Mouse (Mus musculus): ENCODE data around the gene Slc12a3. TPM values are rescaled to one million over a fixed set of nuclear protein-coding genes. Genes with fewer than 3 reads are reported as not detected.

Slc12a3 gene
- total RNA-seq (2015; ENCODE audit: low replicate concordance) (2.5 TPM in 1 of 2 replicates, not detected in the other), total RNA-seq (2017; ENCODE audit: low replicate concordance) (0.34 TPM in 1 of 2 replicates, not detected in the other)

GRCm38 (mm10) chr8:94328932-94329728 lies at the start of gene Slc12a3:
Gene Slc12a3, plus strand, starts transcription at chr8:94329201.
- ATAC-seq (replicated peaks; ENCODE audit: low FRiP score, poor library complexity, severe bottlenecking) = no peak

DNA sequence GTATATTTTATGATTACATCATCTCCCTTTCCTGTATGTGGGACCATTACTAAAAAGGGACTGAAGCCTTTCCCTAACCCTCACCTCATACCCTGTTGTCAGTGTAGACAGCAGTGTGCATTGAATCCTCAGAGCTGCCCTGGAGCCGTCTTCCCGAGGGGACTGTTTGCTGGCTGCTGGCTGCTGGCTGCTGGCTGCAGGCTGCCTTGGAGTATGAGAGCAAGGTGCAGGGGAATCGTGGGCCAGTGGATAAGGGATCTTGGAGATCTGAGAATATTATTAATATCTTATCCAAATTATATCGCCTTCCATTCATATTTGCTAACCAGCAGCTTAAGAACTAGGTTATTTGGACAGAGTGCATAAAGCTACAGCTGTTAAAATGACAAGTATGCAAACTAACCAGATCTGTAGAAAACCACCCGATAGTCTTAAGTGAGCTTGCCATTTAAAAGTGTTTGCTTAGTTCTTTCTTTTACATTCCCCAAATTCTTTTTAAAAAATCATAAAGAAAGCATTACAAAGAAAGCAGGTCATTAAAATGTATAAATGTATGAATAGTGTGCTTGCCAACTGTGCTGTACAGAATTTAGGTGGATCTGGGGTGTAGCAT lies 48.9 kb upstream of the Slc12a3 start:
- no peak for ATAC-seq (replicated peaks; ENCODE audit: low FRiP score, poor library complexity, severe bottlenecking)

GRCm38 (mm10) chr8:94282453-94282985 lies 46.5 kb upstream of the Slc12a3 start:
- no peak for ATAC-seq (replicated peaks; ENCODE audit: low FRiP score, poor library complexity, severe bottlenecking)

GRCm38 (mm10) chr8:94284204-94284603 lies 44.8 kb upstream of the Slc12a3 start:
- no peak for ATAC-seq (replicated peaks; ENCODE audit: low FRiP score, poor library complexity, severe bottlenecking)

- peak; percentile 97 for ATAC-seq (replicated peaks; ENCODE audit: low FRiP score, poor library complexity, severe bottlenecking)
Observed at GRCm38 (mm10) chr8:94290606-94291005, 38.4 kb upstream of the Slc12a3 start.

DNA sequence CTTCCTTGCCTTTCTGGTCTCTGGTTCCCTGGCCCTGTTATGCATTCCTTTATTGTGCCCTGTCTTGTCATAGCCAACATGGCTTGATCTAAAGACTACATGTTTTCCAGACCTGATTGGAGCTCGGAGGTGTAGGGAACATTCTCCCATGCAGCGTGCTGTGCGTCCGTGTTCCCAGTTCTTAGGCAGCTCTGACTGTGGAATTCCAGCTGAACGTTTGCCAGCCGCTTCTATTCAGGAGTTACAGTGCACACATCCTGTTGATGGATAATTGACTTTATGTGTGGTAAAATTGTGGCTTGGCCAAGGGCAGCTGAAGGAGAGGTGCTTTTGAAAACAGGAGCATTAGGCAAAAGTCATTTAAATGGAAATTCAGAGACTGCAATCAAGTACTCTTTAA lies 36.9 kb upstream of the Slc12a3 start:
- no peak for ATAC-seq (replicated peaks; ENCODE audit: low FRiP score, poor library complexity, severe bottlenecking)

GRCm38 (mm10) chr8:94292626-94293025 lies 36.4 kb upstream of the Slc12a3 start:
- no peak for ATAC-seq (replicated peaks; ENCODE audit: low FRiP score, poor library complexity, severe bottlenecking)

GRCm38 (mm10) chr8:94295687-94296086 lies 33.3 kb upstream of the Slc12a3 start:
- no peak for ATAC-seq (replicated peaks; ENCODE audit: low FRiP score, poor library complexity, severe bottlenecking)

DNA sequence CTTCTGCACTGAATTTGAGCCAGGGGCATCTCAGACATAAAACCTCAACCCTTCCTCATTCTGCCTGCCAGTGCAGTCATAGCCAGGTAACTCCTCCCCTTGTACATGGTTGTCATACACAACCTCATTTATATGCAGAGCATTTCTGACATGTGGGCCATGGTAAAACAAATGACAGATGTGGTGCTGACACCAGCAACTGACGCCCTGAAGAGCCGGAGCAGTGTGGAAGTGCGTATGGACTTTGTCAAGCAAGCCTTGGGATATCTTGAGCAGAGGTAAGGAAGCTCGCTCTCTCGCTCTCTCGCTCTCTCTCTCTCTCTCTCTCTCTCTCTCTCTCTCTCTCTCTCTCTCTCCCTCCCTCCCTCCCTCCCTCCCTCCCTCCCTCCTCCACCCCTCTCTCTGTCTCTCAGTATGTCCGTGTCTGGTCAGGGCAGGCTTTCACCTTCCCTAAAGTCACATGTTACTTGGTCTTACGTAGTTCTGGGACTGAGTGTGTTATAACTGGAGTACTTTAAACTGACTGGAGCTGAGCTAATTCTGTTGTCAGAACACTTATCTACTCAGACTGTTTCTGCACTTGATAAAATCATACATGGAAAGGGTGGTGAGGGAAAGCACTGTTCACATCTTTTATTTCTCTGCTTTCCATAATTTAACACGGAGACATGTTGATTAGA lies 32.5 kb upstream of the Slc12a3 start:
- ATAC-seq (replicated peaks; ENCODE audit: low FRiP score, poor library complexity, severe bottlenecking) = no peak

GRCm38 (mm10) chr8:94297101-94297500 lies 31.9 kb upstream of the Slc12a3 start:
- no peak for ATAC-seq (replicated peaks; ENCODE audit: low FRiP score, poor library complexity, severe bottlenecking)

GRCm38 (mm10) chr8:94300809-94301208 lies 28.2 kb upstream of the Slc12a3 start:
- no peak for ATAC-seq (replicated peaks; ENCODE audit: low FRiP score, poor library complexity, severe bottlenecking)

GRCm38 (mm10) chr8:94304412-94304811 lies 24.6 kb upstream of the Slc12a3 start:
- no peak for ATAC-seq (replicated peaks; ENCODE audit: low FRiP score, poor library complexity, severe bottlenecking)

DNA sequence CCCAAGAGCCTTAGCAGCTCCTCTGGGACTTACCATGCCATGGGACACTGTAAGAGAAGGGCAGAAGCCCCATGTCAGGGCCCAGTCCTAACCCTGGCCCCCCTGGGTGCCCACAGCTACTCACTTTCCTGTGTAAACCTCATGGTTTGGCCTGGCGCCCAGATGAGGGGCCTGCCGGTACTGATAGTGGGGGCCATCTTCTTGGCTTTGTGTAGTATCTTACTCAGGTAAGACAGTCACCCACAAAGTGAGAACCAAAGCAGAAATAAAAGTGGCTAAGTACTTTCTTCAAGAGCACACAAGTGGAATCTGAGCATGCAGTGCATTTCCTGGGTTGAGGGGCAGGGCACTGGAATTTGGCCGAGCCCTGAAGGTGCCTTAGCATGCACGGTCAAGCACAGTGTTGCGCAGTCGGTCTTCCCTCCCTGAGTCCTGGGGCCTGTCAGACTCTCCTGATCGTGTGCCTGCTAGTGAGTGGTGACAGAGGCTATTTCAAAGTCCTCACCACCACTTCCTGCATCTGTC lies 21.9 kb upstream of the Slc12a3 start:
- ATAC-seq (replicated peaks; ENCODE audit: low FRiP score, poor library complexity, severe bottlenecking) = peak; percentile 59

DNA sequence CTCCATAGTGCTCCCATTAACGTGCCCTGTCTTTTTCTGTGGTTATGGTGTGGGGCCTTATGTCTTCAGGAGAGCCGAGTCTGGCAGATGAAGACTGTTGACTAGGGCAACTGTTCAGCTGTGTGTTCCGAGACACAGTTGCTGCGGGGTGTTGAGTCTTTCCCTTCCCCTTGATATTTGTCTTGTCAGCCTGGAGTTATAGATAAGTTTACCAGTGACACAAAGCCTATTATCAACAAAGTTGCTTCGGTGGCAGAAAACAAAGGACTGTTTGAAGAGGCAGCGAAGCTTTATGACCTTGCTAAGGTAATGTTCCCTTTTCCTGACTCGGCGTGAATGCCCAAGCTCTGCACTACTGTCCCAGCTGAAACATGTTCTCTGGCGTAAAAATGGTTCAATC lies 21.3 kb upstream of the Slc12a3 start:
- ATAC-seq (replicated peaks; ENCODE audit: low FRiP score, poor library complexity, severe bottlenecking) = 0 out of 2 replicates have a peak, but pooled peaks have one; percentile 9

GRCm38 (mm10) chr8:94314069-94314468 lies 14.9 kb upstream of the Slc12a3 start:
- no peak for ATAC-seq (replicated peaks; ENCODE audit: low FRiP score, poor library complexity, severe bottlenecking)

GRCm38 (mm10) chr8:94317249-94317648 lies 11.8 kb upstream of the Slc12a3 start:
- ATAC-seq (replicated peaks; ENCODE audit: low FRiP score, poor library complexity, severe bottlenecking) = no peak

- ATAC-seq (replicated peaks; ENCODE audit: low FRiP score, poor library complexity, severe bottlenecking) = no peak
Observed at GRCm38 (mm10) chr8:94317691-94318090, 11.3 kb upstream of the Slc12a3 start.

DNA sequence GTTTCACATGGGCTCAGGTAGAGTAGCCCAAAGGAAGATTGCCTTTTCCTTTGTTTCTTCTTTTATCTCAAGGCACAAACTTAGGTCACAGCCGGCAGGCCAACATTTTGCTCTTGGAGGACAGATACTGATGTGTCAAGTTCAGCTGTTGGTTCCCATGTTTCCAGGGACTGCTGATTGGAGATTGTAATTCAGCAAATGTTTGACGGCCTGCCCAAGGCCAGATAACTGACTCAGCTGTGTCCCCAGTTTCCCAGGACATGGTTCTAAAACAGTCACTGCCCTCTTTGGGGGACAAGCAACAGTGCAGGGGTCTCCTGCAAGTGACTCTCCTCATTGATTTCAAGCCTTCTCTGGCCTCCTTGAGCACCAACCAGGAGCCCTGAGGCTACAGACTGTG lies 9.0 kb upstream of the Slc12a3 start:
- no peak for ATAC-seq (replicated peaks; ENCODE audit: low FRiP score, poor library complexity, severe bottlenecking)

DNA sequence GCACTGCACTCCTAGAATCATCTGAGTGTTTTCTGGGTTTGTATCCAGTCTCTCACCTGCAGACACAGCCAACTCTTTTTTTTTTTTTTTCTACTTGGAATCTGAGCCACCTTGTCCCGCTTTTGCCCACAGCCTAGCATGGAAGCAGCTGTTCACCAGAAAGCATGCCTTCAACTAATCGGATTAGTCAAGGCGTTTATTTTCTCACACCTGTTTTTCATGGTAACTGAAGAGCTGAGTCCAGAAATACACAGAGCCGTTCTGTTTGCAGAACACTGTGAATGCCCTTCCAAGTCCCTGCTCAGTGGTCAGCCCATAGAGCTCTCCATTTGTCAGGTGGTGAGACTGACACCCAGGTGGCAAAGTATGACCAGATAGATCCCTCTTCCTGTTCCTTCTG lies 6.9 kb upstream of the Slc12a3 start:
- ATAC-seq (replicated peaks; ENCODE audit: low FRiP score, poor library complexity, severe bottlenecking) = no peak

DNA sequence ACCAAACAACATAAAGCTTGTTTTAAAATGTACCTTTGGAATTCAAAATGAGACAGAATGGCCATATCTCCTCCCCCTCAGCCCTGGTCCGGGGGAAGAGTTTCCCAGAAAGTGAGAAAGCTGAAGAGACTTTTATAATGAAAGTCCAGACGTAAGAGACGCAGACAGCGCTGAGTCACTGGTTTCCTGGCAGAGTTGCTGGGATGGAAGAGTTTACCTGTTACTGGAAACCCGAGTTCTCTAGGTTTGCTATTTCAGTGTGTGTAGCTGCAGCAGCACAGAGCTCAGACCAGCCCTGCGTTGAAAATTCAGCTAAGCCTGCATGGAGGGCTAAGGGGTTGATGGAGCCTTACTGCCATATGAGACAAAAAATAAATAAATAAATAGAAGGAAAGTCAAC lies 6.0 kb upstream of the Slc12a3 start:
- no peak for ATAC-seq (replicated peaks; ENCODE audit: low FRiP score, poor library complexity, severe bottlenecking)

All from erythroblast, adult 5-6 weeks (primary cell).